Mouse (Mus musculus) cerebral cortex, adult 2 months (tissue): ENCODE data around the gene Sdccag8.

Experiments used
- WGBS: fragments of 180-500 bp; shearing (Covaris S2); methylation state at CpG from one replicate; pipeline ENCODE4 v1.1.7; 2018; 5-methylcytosine and 5-hydroxymethylcytosine counted together

Sdccag8 gene

GRCm38 (mm10) chr1:176832071-176832470 is 17.6 kb downstream of the Sdccag8 start:
- whole genome bisulfite sequencing = 84% methylated on average over 2 of the region's 2 CpGs

GRCm38 (mm10) chr1:176832607-176833006 is 18.1 kb downstream of the Sdccag8 start:
- 54% methylated on average over 8 of the region's 8 CpGs for WGBS

- WGBS = 88% methylated on average over 3 of the region's 3 CpGs
Measured at GRCm38 (mm10) chr1:176833948-176834347, 19.5 kb downstream of the Sdccag8 start.

GRCm38 (mm10) chr1:176834880-176835279 is 20.4 kb downstream of the Sdccag8 start:
- 80% methylated on average over 6 of the region's 6 CpGs for WGBS

GRCm38 (mm10) chr1:176835501-176836294 is 21.2 kb downstream of the Sdccag8 start:
- 39% methylated on average over 41 of the region's 41 CpGs for WGBS

- WGBS = 84% methylated on average over 7 of the region's 7 CpGs
Measured at GRCm38 (mm10) chr1:176836562-176836961, 22.1 kb downstream of the Sdccag8 start.

- 62% methylated on average over 17 of the region's 17 CpGs for WGBS
Measured at GRCm38 (mm10) chr1:176845082-176845977, 30.9 kb downstream of the Sdccag8 start.

- WGBS = 88% methylated on average over 10 of the region's 10 CpGs
Measured at GRCm38 (mm10) chr1:176847118-176847859, 32.8 kb downstream of the Sdccag8 start.

- 83% methylated on average over 11 of the region's 11 CpGs for WGBS
Measured at GRCm38 (mm10) chr1:176848613-176849290, 34.3 kb downstream of the Sdccag8 start.

- WGBS = 73% methylated on average over 2 of the region's 2 CpGs
Measured at GRCm38 (mm10) chr1:176849377-176849776, 34.9 kb downstream of the Sdccag8 start.

- 66% methylated on average over 7 of the region's 7 CpGs for WGBS
Measured at GRCm38 (mm10) chr1:176851401-176851800, 36.9 kb downstream of the Sdccag8 start.

- WGBS = 81% methylated on average over 9 of the region's 9 CpGs
Measured at GRCm38 (mm10) chr1:176852813-176853590, 38.5 kb downstream of the Sdccag8 start.

GRCm38 (mm10) chr1:176861981-176862644 is 47.7 kb downstream of the Sdccag8 start:
- WGBS = 59% methylated on average over 9 of the region's 9 CpGs

GRCm38 (mm10) chr1:176870501-176870900 is 56.0 kb downstream of the Sdccag8 start:
- WGBS = 92% methylated on average over 11 of the region's 11 CpGs

- 76% methylated on average over 3 of the region's 3 CpGs for WGBS
Measured at GRCm38 (mm10) chr1:176871975-176872374, 57.5 kb downstream of the Sdccag8 start.

- WGBS = 95% methylated on average over 9 of the region's 9 CpGs
Measured at GRCm38 (mm10) chr1:176873463-176873862, 59.0 kb downstream of the Sdccag8 start.

- WGBS = 30% methylated on average over 3 of the region's 3 CpGs
Measured at GRCm38 (mm10) chr1:176877756-176878155, 63.3 kb downstream of the Sdccag8 start.

GRCm38 (mm10) chr1:176879005-176879404 is 64.5 kb downstream of the Sdccag8 start:
- 51% methylated on average over 2 of the region's 2 CpGs for WGBS

GRCm38 (mm10) chr1:176879614-176880013 is 65.2 kb downstream of the Sdccag8 start:
- WGBS = 67% methylated on average over 6 of the region's 6 CpGs

GRCm38 (mm10) chr1:176880101-176880500 is 65.6 kb downstream of the Sdccag8 start:
- 60% methylated on average over 5 of the region's 5 CpGs for WGBS
